Mouse (Mus musculus) hindbrain, embryonic 16.5 days (tissue): ENCODE data around the gene Ebf1. TPM values are rescaled to one million over a fixed set of nuclear protein-coding genes. Genes with fewer than 3 reads are reported as not detected.

Experiments
- ATAC-seq: fragments of 200-750 bp; cut with Nextera tagmentation; 2 replicates; pipeline ENCODE4 v1.8.0; 2017; ENCODE audit warnings: moderate TSS enrichment, moderate library complexity
- H3K27ac ChIP-seq: fragments of 300-500 bp; sonication (generic); 2 replicates; pipeline ENCODE4 v1.5.1; 2014; ENCODE audit warnings: low read depth, mild to moderate bottlenecking, control low read depth, low read length, moderate library complexity
- H3K27me3 ChIP-seq: fragments of 300-500 bp; sonication (generic); replicated peaks from 2 replicates; pipeline ENCODE4 v1.6.1; 2014; ENCODE audit warnings: low read length; ENCODE audit not compliant: control insufficient read depth, insufficient read depth
- H3K36me3 ChIP-seq: fragments of 300-500 bp; sonication (generic); 2 replicates; pipeline ENCODE4 v1.6.1; 2014; ENCODE audit warnings: mild to moderate bottlenecking, low read length, moderate library complexity, mixed read lengths; ENCODE audit not compliant: control insufficient read depth, insufficient read depth
- H3K4me1 ChIP-seq: fragments of 300-500 bp; sonication (generic); 2 replicates; pipeline ENCODE4 v1.6.1; 2014; ENCODE audit warnings: low read depth, low read length; ENCODE audit not compliant: control insufficient read depth, insufficient read depth
- H3K4me2 ChIP-seq: fragments of 300-500 bp; sonication (generic); 2 replicates; pipeline ENCODE4 v1.6.1; 2014; ENCODE audit warnings: mild to moderate bottlenecking, low read length, control low read depth, moderate library complexity
- H3K4me3 ChIP-seq: fragments of 300-500 bp; sonication (generic); 2 replicates; pipeline ENCODE4 v1.5.1; 2014; ENCODE audit warnings: mild to moderate bottlenecking, low read length, control low read depth, moderate library complexity
- H3K9ac ChIP-seq: fragments of 300-500 bp; sonication (generic); 2 replicates; pipeline ENCODE4 v1.6.1; 2014; ENCODE audit warnings: low read depth, mild to moderate bottlenecking, control low read depth, low read length, moderate library complexity
- H3K9me3 ChIP-seq: fragments of 300-500 bp; sonication (generic); 2 replicates; pipeline ENCODE4 v1.6.1; 2014; ENCODE audit warnings: mild to moderate bottlenecking, low read length, moderate library complexity; ENCODE audit not compliant: control insufficient read depth
- WGBS: fragments of 180-500 bp; shearing (Covaris S2); extraction: QIAGEN DNeasy Blood & Tissue Kit; methylation state at CpG from one replicate; pipeline ENCODE4 v1.1.7; 2014; 5-methylcytosine and 5-hydroxymethylcytosine counted together
- polyA plus RNA-seq: library from polyadenylated mRNA; unstranded; fragments of >200 nt; fragmentation: Nextera tagmentation; extraction: Ambion mirVana; gene quantifications from 2 replicates; pipeline ENCODE4 v1.2.1, GENCODE M21; 2015

The Ebf1 gene
- polyA plus RNA-seq, 1 experiment from 2014 or later, result 111 TPM

DNA sequence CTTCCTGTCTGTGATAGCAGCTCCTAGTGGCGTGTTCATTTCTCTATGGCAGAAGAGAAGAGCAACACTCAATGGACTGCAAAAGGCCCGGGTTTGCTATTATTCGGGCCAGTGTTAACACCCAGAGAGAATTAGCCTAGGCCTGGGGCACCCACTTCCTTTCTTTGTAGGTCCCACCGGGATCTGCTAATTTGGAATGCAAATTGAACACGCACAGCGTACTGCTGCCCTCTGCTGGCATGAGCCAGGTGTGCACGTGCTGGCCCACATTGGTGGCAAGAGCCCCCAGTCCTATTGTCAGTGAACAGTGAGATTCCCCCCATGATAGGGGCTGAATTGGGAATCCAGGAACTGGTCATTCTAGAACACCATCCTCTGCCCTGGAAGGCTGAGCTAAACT lies 391.0 kb downstream of the Ebf1 start:
- 3% methylated on average over 7 of the region's 7 CpGs for WGBS
- Histone ChIP-seq H3K4me3 (0 out of 2 replicates have a peak overlapping the region, but pooled peaks have one; percentile 16), H3K27me3 (no peaks in the 10 kb centered on the region), H3K36me3 (no peaks in the 10 kb centered on the region), H3K9ac (no peak overlapping the region), H3K4me1 (peaks cover 2% of the 10 kb centered on the region; the same call in 1 of the 2 replicates), H3K4me2 (peak overlapping the region; percentile 55), H3K9me3 (no peaks in the 10 kb centered on the region), H3K27ac (no peak overlapping the region)
- peak; percentile 76 for ATAC-seq

DNA sequence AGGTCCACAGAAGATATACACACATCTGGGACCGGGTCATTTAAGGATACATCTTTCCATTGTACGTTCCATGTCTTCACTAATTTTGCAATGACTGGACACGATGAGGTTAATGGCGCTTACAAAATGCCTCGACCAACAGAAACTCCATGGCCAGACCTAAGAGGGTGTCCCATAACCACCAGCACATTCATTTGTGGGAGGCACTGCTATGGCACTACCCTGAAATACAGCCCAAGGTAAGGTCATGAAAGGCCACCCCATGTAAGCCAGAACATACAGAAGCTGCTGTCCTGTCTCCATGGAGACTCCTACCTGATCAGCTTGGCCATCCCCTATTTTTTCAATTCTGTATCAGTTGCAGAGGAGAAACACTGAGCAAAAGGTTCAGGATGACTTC lies 391.6 kb downstream of the Ebf1 start:
- ATAC-seq, result no peak
- no peaks in the 10 kb centered on the region for H3K27me3 ChIP-seq
- no peak overlapping the region for H3K4me2 ChIP-seq
- no peak overlapping the region for H3K27ac ChIP-seq
- no peak overlapping the region for H3K4me3 ChIP-seq
- peaks cover 2% of the 10 kb centered on the region; the same call in 1 of the 2 replicates for H3K4me1 ChIP-seq
- no peak overlapping the region for H3K9ac ChIP-seq
- no peaks in the 10 kb centered on the region for H3K36me3 ChIP-seq
- WGBS, result 90% methylated on average over 5 of the region's 5 CpGs
- H3K9me3 ChIP-seq, result no peaks in the 10 kb centered on the region

- Histone ChIP-seq H3K9ac (no peak overlapping the region), H3K27me3 (no peaks in the 10 kb centered on the region), H3K4me2 (no peak overlapping the region), H3K4me1 (peaks cover 2% of the 10 kb centered on the region; the same call in 1 of the 2 replicates), H3K27ac (no peak overlapping the region), H3K36me3 (no peaks in the 10 kb centered on the region), H3K9me3 (no peaks in the 10 kb centered on the region), H3K4me3 (no peak overlapping the region)
- WGBS, result 88% methylated on average over 1 of the region's 1 CpGs
- no peak for ATAC-seq
Observed at GRCm38 (mm10) chr11:45012081-45012480, 395.0 kb downstream of the Ebf1 start.

DNA sequence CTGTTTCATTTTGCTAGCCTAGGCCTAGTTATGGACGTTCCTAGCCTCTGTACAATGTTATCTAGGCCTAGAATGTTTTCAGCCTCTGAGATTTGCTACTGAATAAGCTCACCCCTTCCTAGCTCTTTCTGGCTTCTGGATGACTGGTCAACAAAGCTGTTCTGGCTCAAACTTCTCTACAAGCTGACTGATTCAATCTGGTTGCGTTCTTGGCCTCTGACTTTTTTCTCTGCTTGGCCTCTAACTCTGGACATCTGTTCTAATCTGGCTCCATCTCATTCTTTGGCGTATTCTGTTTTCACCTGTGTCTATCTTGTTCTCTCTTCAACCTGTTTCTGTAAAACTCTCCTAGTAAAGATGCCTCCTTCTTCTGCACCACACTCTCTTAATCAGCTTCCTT lies 400.4 kb downstream of the Ebf1 start:
- H3K4me2 ChIP-seq, result no peak overlapping the region
- H3K36me3 ChIP-seq, result no peaks in the 10 kb centered on the region
- no peaks in the 10 kb centered on the region for H3K4me1 ChIP-seq
- no peak overlapping the region for H3K4me3 ChIP-seq
- no peaks in the 10 kb centered on the region for H3K27me3 ChIP-seq
- WGBS, result 80% methylated on average over 3 of the region's 3 CpGs
- no peaks in the 10 kb centered on the region for H3K9me3 ChIP-seq
- ATAC-seq, result no peak
- H3K27ac ChIP-seq, result no peak overlapping the region
- H3K9ac ChIP-seq, result no peak overlapping the region

DNA sequence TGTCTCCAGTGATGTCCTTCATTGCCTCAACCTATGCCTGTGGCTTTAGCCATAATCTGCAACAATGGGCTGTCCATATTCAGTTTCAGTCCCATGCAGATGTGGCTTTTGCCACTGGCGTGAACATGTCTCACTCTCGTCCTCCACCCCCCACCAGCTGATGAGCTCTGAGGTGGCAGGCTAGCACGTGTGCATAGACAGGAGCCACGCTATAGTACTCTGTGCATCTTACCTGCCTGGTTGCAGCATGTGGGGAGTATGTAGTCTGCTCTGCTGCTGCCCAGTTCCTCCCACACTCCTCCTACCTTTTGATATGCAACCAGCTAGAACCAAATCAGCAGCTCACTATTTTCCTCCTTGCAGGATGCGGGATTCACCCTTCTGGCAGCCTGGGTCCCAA lies 408.9 kb downstream of the Ebf1 start:
- H3K9ac ChIP-seq, result no peak overlapping the region
- H3K4me3 ChIP-seq, result no peak overlapping the region
- WGBS, result 65% methylated on average over 5 of the region's 5 CpGs
- H3K36me3 ChIP-seq, result no peaks in the 10 kb centered on the region
- no peak overlapping the region for H3K27ac ChIP-seq
- no peaks in the 10 kb centered on the region for H3K27me3 ChIP-seq
- H3K4me1 ChIP-seq, result peaks cover 4% of the 10 kb centered on the region
- no peak for ATAC-seq
- no peaks in the 10 kb centered on the region for H3K9me3 ChIP-seq
- no peak overlapping the region for H3K4me2 ChIP-seq

DNA sequence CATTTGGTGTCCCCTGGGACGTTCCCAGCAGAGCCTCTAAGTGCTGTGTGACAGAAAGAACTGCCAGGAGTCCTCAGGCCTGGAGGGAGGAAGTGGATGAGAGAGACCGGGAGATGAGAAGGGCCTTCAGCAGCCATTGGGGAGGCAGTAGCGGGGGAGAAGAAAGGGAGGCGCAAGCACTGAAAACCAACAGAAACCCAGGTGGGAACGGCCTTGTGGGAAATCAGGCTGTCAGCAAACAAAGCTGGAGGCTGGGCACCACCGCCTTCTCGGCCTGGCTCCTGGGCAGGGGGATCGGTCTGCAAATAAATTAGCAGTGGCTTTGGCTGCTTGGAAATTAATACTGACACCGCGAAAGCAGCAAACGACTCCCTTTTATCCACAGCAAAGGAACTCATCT lies 409.6 kb downstream of the Ebf1 start:
- H3K9ac ChIP-seq, result 0 out of 2 replicates have a peak overlapping the region, but pooled peaks have one; percentile 2
- no peak overlapping the region for H3K4me3 ChIP-seq
- H3K27me3 ChIP-seq, result no peaks in the 10 kb centered on the region
- peaks cover 4% of the 10 kb centered on the region for H3K4me1 ChIP-seq
- peak overlapping the region; percentile 29 for H3K4me2 ChIP-seq
- H3K9me3 ChIP-seq, result no peaks in the 10 kb centered on the region
- no peak for ATAC-seq
- peak overlapping the region; percentile 20; the same call in 1 of the 2 replicates for H3K27ac ChIP-seq
- WGBS, result 6% methylated on average over 11 of the region's 11 CpGs
- H3K36me3 ChIP-seq, result no peaks in the 10 kb centered on the region

GRCm38 (mm10) chr11:45027076-45027475 lies 410.0 kb downstream of the Ebf1 start:
- H3K9me3 ChIP-seq, result no peaks in the 10 kb centered on the region
- H3K4me3 ChIP-seq, result no peak overlapping the region
- 34% methylated on average over 7 of the region's 7 CpGs for WGBS
- no peak overlapping the region for H3K27ac ChIP-seq
- peaks cover 4% of the 10 kb centered on the region for H3K4me1 ChIP-seq
- H3K27me3 ChIP-seq, result no peaks in the 10 kb centered on the region
- no peak for ATAC-seq
- no peaks in the 10 kb centered on the region for H3K36me3 ChIP-seq
- no peak overlapping the region for H3K9ac ChIP-seq
- H3K4me2 ChIP-seq, result peak overlapping the region; percentile 29

- H3K4me1 ChIP-seq, result no peaks in the 10 kb centered on the region
- no peaks in the 10 kb centered on the region for H3K27me3 ChIP-seq
- H3K9ac ChIP-seq, result no peak overlapping the region
- H3K9me3 ChIP-seq, result no peaks in the 10 kb centered on the region
- ATAC-seq, result no peak
- H3K4me2 ChIP-seq, result no peak overlapping the region
- H3K36me3 ChIP-seq, result no peaks in the 10 kb centered on the region
- H3K27ac ChIP-seq, result no peak overlapping the region
- 64% methylated on average over 7 of the region's 7 CpGs for WGBS
- no peak overlapping the region for H3K4me3 ChIP-seq
Observed at GRCm38 (mm10) chr11:45055744-45056610, 438.9 kb downstream of the Ebf1 start.
